Mouse (Mus musculus): ENCODE data around the gene Fmo1. TPM values are rescaled to one million over a fixed set of nuclear protein-coding genes. Genes with fewer than 3 reads are reported as not detected.

Fmo1 gene
- polyA plus RNA-seq, 1 experiment from 2014 or later = 4.1 TPM

DNA sequence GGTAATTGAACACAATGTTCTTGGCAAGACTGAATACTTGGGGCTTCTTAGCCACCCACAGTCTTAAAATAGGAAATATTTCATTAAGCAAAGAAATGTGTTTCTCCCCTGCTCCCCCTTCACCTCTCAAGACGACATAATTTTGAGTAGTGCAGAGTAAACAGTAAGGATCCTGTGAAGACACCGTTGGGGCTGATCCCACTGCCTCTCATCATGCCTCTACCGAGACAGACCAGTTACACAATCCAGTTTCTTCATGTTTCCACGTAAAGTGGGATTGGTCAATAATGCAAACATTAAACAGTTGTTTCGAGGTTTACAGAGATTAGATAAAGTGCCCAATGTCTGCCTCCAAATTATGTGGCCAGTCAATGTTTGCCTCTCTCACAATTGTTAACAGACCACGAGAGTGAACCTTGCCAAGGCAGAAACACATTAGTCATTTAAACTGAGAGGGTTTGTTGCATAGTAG, 25.6 kb upstream of the Fmo1 start:
- Histone ChIP-seq H3K36me3 (ENCODE audit: control insufficient read depth, insufficient read depth, low read length) (no peaks in the 10 kb centered on the region), H3K9ac (ENCODE audit: low read length) (no peak overlapping the region), H3K9me3 (ENCODE audit: control insufficient read depth, low read length) (no peaks in the 10 kb centered on the region), H3K27me3 (ENCODE audit: control insufficient read depth, insufficient read depth, low read length) (no peaks in the 10 kb centered on the region), H3K4me2 (ENCODE audit: low read length) (no peak overlapping the region), H3K4me3 (ENCODE audit: control insufficient read depth in 1 of 2, insufficient read depth in 1 of 2, low read depth in 1 of 2, low read length in 2 of 2) (no peak overlapping the region), H3K4me1 (ENCODE audit: control insufficient read depth in 2 of 2, insufficient read depth in 2 of 2, low read length in 2 of 2) (no peaks in the 10 kb centered on the region), H3K27ac (replicated peaks in 1 of 2; ENCODE audit: control insufficient read depth in 1 of 2, insufficient read depth in 1 of 2, low read depth in 2 of 2, low read length in 2 of 2) (no peak overlapping the region)
- WGBS = 51% methylated on average over 6 of the region's 6 CpGs
- no peak for ATAC-seq (ENCODE audit: insufficient number of reproducible peaks, insufficient read depth, low FRiP score, low read depth)

DNA sequence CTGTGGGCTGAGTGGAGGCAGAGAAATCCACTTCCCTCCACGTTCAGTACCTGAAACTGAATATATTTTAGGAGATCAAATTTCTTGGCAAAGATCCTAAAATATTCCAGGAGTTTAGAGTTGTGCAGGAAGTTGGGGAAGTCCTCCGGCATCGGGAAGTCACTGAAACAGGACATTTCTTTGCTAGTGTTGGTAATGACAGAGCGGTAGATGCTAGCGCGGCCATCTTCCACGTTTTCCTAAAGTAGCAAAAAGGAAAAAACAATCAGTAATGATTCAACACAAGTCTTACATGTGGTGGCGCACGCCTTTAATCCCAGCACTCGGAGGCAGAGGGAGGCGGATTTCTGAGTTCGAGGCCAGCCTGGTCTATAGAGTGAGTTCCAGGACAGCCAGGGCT, 22.2 kb upstream of the Fmo1 start:
- H3K9me3 ChIP-seq (ENCODE audit: control insufficient read depth, low read length) = no peaks in the 10 kb centered on the region
- no peak overlapping the region for H3K27ac ChIP-seq (replicated peaks in 1 of 2; ENCODE audit: control insufficient read depth in 1 of 2, insufficient read depth in 1 of 2, low read depth in 2 of 2, low read length in 2 of 2)
- H3K4me1 ChIP-seq (ENCODE audit: control insufficient read depth in 2 of 2, insufficient read depth in 2 of 2, low read length in 2 of 2) = no peaks in the 10 kb centered on the region
- H3K4me3 ChIP-seq (ENCODE audit: control insufficient read depth in 1 of 2, insufficient read depth in 1 of 2, low read depth in 1 of 2, low read length in 2 of 2) = no peak overlapping the region
- H3K4me2 ChIP-seq (ENCODE audit: low read length) = no peak overlapping the region
- 81% methylated on average over 12 of the region's 12 CpGs for WGBS
- no peaks in the 10 kb centered on the region for H3K36me3 ChIP-seq (ENCODE audit: control insufficient read depth, insufficient read depth, low read length)
- no peak for ATAC-seq (ENCODE audit: insufficient number of reproducible peaks, insufficient read depth, low FRiP score, low read depth)
- H3K9ac ChIP-seq (ENCODE audit: low read length) = no peak overlapping the region
- H3K27me3 ChIP-seq (ENCODE audit: control insufficient read depth, insufficient read depth, low read length) = no peaks in the 10 kb centered on the region

DNA sequence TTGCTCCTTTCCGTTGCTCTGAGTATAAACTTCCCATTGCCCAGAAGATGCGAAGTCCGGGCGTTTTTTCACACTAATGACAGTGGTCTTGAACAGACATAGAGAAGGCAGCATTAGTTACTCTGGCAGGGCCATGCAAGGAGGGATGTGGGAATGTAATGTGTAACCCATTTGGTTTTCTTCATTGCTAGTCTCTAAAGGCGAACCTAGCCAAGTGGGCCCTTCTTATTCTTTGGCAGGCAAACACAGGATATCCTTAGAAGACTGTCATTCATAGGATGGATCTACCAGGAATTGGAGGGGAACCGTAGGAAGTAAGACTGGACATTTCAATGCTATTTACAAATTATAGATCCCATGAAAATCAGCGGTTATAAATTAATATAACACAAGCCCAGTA, 21.2 kb upstream of the Fmo1 start:
- no peak overlapping the region for H3K27ac ChIP-seq (replicated peaks in 1 of 2; ENCODE audit: control insufficient read depth in 1 of 2, insufficient read depth in 1 of 2, low read depth in 2 of 2, low read length in 2 of 2)
- H3K27me3 ChIP-seq (ENCODE audit: control insufficient read depth, insufficient read depth, low read length) = no peaks in the 10 kb centered on the region
- no peak for ATAC-seq (ENCODE audit: insufficient number of reproducible peaks, insufficient read depth, low FRiP score, low read depth)
- no peak overlapping the region for H3K9ac ChIP-seq (ENCODE audit: low read length)
- no peaks in the 10 kb centered on the region for H3K36me3 ChIP-seq (ENCODE audit: control insufficient read depth, insufficient read depth, low read length)
- no peak overlapping the region for H3K4me2 ChIP-seq (ENCODE audit: low read length)
- no peak overlapping the region for H3K4me3 ChIP-seq (ENCODE audit: control insufficient read depth in 1 of 2, insufficient read depth in 1 of 2, low read depth in 1 of 2, low read length in 2 of 2)
- H3K9me3 ChIP-seq (ENCODE audit: control insufficient read depth, low read length) = no peaks in the 10 kb centered on the region
- no peaks in the 10 kb centered on the region for H3K4me1 ChIP-seq (ENCODE audit: control insufficient read depth in 2 of 2, insufficient read depth in 2 of 2, low read length in 2 of 2)
- 82% methylated on average over 7 of the region's 7 CpGs for WGBS

DNA sequence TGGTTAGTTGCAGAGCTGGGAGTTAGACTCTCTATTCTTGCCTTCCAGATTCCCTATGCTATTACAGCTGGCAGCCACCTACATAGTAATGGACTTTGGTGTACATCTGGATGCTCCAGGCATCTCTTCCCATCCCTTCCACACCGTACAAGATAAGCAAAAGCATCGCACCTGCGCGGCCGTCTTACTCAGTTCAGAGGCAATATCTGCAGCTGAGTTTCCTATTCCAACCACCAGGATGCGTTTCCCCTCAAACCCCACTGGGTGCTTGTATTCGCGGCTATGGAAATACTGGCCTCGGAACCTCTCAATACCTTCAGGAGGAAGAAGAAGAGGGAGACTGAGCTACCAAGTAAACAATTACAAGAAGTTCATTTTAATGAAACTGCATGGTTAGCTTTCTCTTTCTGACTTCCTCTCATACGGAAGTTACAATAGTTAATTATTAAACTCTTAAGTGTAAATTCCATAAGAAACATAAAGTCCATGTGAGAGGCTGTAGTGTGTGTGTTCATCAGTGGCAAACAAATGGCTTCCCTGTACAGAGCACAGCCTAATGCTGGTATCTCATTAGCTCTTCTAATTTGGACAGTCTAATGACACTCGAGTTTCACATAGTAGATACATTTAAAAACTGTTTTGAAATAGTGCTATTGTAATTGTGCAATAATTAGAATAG, 19.9 kb upstream of the Fmo1 start:
- no peaks in the 10 kb centered on the region for H3K9me3 ChIP-seq (ENCODE audit: control insufficient read depth, low read length)
- 77% methylated on average over 11 of the region's 11 CpGs for WGBS
- no peaks in the 10 kb centered on the region for H3K4me1 ChIP-seq (ENCODE audit: control insufficient read depth in 2 of 2, insufficient read depth in 2 of 2, low read length in 2 of 2)
- no peak for ATAC-seq (ENCODE audit: insufficient number of reproducible peaks, insufficient read depth, low FRiP score, low read depth)
- no peak overlapping the region for H3K4me2 ChIP-seq (ENCODE audit: low read length)
- no peaks in the 10 kb centered on the region for H3K36me3 ChIP-seq (ENCODE audit: control insufficient read depth, insufficient read depth, low read length)
- no peak overlapping the region for H3K27ac ChIP-seq (replicated peaks in 1 of 2; ENCODE audit: control insufficient read depth in 1 of 2, insufficient read depth in 1 of 2, low read depth in 2 of 2, low read length in 2 of 2)
- H3K9ac ChIP-seq (ENCODE audit: low read length) = no peak overlapping the region
- H3K4me3 ChIP-seq (ENCODE audit: control insufficient read depth in 1 of 2, insufficient read depth in 1 of 2, low read depth in 1 of 2, low read length in 2 of 2) = no peak overlapping the region
- no peaks in the 10 kb centered on the region for H3K27me3 ChIP-seq (ENCODE audit: control insufficient read depth, insufficient read depth, low read length)

DNA sequence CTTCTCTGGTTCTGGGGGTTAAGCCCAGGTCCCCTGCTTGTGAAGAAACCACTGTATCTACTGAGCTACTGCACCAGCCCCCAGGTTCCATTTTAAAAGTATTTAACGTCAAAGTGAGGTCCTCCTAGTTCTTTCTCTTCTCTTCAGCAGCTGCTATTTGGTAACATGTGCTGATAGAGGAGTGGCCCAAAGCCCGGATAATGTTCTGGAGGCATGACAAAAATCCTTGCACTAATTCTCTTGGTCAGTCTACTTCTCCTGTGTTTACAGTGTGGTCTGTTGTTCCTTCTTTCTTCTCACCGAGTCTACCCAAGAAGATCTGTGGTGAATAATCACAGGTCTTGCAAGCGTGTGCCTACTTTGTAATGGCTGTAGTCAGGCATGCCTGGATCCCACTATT, 16.3 kb upstream of the Fmo1 start:
- Histone ChIP-seq H3K27me3 (ENCODE audit: control insufficient read depth, insufficient read depth, low read length) (no peaks in the 10 kb centered on the region), H3K4me3 (ENCODE audit: control insufficient read depth in 1 of 2, insufficient read depth in 1 of 2, low read depth in 1 of 2, low read length in 2 of 2) (no peak overlapping the region), H3K9me3 (ENCODE audit: control insufficient read depth, low read length) (no peaks in the 10 kb centered on the region), H3K4me2 (ENCODE audit: low read length) (no peak overlapping the region), H3K4me1 (ENCODE audit: control insufficient read depth in 2 of 2, insufficient read depth in 2 of 2, low read length in 2 of 2) (no peaks in the 10 kb centered on the region), H3K27ac (replicated peaks in 1 of 2; ENCODE audit: control insufficient read depth in 1 of 2, insufficient read depth in 1 of 2, low read depth in 2 of 2, low read length in 2 of 2) (no peak overlapping the region), H3K9ac (ENCODE audit: low read length) (no peak overlapping the region), H3K36me3 (ENCODE audit: control insufficient read depth, insufficient read depth, low read length) (no peaks in the 10 kb centered on the region)
- no peak for ATAC-seq (ENCODE audit: insufficient number of reproducible peaks, insufficient read depth, low FRiP score, low read depth)
- WGBS = 63% methylated on average over 4 of the region's 4 CpGs

DNA sequence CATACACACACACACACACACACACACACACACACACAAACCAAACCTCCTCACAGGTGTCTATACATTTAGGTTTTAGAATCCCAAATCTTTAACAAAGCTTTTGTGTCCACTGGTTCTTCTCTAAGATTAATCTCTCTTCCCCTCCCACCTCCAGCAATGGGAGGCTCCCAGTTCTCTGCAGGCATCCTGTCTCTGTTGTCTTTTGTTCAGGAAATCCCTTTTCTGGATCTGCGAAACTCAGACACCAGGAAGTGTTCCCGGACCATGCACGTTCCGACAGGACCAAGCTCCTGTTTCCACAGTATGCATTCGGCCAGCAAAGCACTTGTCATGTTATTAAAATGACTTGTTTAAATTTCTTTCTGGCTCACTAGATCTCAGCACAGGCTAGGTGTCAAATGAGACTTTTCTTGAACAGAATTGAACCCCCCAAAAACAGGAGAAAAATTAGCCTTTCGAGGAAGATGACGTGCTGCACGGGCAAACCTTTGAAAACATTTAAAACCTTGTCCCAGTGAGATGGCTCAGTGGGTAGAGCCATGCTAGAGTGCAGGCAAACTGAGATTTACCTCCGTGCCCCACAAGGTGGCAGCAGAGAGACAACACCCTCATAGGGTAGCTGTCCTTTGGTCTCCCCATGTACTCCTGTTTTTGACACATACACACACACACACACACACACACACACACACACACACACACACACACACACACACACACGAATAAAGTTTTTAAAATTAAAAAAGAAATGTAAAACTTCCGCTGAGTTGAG, 13.4 kb upstream of the Fmo1 start:
- ATAC-seq (ENCODE audit: insufficient number of reproducible peaks, insufficient read depth, low FRiP score, low read depth) = no peak
- WGBS = 49% methylated on average over 11 of the region's 11 CpGs
- H3K4me2 ChIP-seq (ENCODE audit: low read length) = no peak overlapping the region
- H3K9ac ChIP-seq (ENCODE audit: low read length) = no peak overlapping the region
- no peaks in the 10 kb centered on the region for H3K36me3 ChIP-seq (ENCODE audit: control insufficient read depth, insufficient read depth, low read length)
- H3K27ac ChIP-seq (replicated peaks in 1 of 2; ENCODE audit: control insufficient read depth in 1 of 2, insufficient read depth in 1 of 2, low read depth in 2 of 2, low read length in 2 of 2) = no peak overlapping the region
- H3K4me3 ChIP-seq (ENCODE audit: control insufficient read depth in 1 of 2, insufficient read depth in 1 of 2, low read depth in 1 of 2, low read length in 2 of 2) = no peak overlapping the region
- no peaks in the 10 kb centered on the region for H3K27me3 ChIP-seq (ENCODE audit: control insufficient read depth, insufficient read depth, low read length)
- H3K4me1 ChIP-seq (ENCODE audit: control insufficient read depth in 2 of 2, insufficient read depth in 2 of 2, low read length in 2 of 2) = no peaks in the 10 kb centered on the region
- H3K9me3 ChIP-seq (ENCODE audit: control insufficient read depth, low read length) = no peaks in the 10 kb centered on the region

DNA sequence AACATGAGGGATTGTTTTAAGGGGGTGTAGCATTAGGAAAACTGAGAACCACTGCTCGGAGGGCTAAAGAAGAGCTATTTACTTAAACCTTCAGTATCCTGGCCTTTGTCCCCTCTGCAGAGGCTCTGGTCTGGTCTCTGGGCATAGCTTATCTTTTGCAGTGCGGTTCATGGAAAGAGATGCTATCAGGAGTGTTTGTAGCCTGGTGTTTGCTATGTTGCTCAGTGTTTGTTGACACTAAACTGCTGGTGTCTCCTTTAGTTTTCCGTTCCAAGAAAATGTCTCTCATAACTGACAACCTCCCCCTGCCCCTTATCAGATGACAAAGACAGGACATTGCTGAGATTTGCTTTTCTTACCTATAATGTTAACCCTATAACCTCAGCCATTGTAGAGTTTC, 8.7 kb upstream of the Fmo1 start:
- no peak overlapping the region for H3K4me3 ChIP-seq (ENCODE audit: control insufficient read depth in 1 of 2, insufficient read depth in 1 of 2, low read depth in 1 of 2, low read length in 2 of 2)
- ATAC-seq (ENCODE audit: insufficient number of reproducible peaks, insufficient read depth, low FRiP score, low read depth) = no peak
- H3K27me3 ChIP-seq (ENCODE audit: control insufficient read depth, insufficient read depth, low read length) = no peaks in the 10 kb centered on the region
- H3K9me3 ChIP-seq (ENCODE audit: control insufficient read depth, low read length) = no peaks in the 10 kb centered on the region
- no peak overlapping the region for H3K4me2 ChIP-seq (ENCODE audit: low read length)
- H3K27ac ChIP-seq (replicated peaks in 1 of 2; ENCODE audit: control insufficient read depth in 1 of 2, insufficient read depth in 1 of 2, low read depth in 2 of 2, low read length in 2 of 2) = no peak overlapping the region
- peaks cover 6 to 9% of the 10 kb centered on the region in 2 experiments; a peak in 3 of 4 replicates for H3K4me1 ChIP-seq (ENCODE audit: control insufficient read depth in 2 of 2, insufficient read depth in 2 of 2, low read length in 2 of 2)
- 41% methylated on average over 3 of the region's 3 CpGs for WGBS
- no peak overlapping the region for H3K9ac ChIP-seq (ENCODE audit: low read length)
- H3K36me3 ChIP-seq (ENCODE audit: control insufficient read depth, insufficient read depth, low read length) = no peaks in the 10 kb centered on the region
